Mouse (Mus musculus) embryonic facial prominence, embryonic 11.5 days (tissue): ENCODE results near the gene Tnfrsf11a. TPM values are rescaled to one million over a fixed set of nuclear protein-coding genes. Genes with fewer than 3 reads are reported as not detected.
A peak's percentile ranks its signal among the peaks of the same experiment; 100 is the strongest.

ENCODE experiments used
- ATAC-seq: fragments of 200-750 bp; cut with Nextera tagmentation; replicated peaks from 2 replicates; pipeline ENCODE4 v1.8.0; 2017; ENCODE audit warnings: low read depth; ENCODE audit not compliant: insufficient number of reproducible peaks, low FRiP score, low TSS enrichment
- DNase-seq: peaks from one replicate; pipeline ENCODE4 v3.0.0-alpha.2; 2015; ENCODE audit warnings: low spot score
- H3K27ac ChIP-seq: fragments of 300-500 bp; sonication (generic); replicated peaks from 2 replicates; pipeline ENCODE4 v1.5.1; 2014; ENCODE audit warnings: mild to moderate bottlenecking, low read depth, low read length, control low read depth
- H3K27me3 ChIP-seq: fragments of 300-500 bp; sonication (generic); 2 replicates; pipeline ENCODE4 v1.6.1; 2014; ENCODE audit warnings: mild to moderate bottlenecking, low read length, moderate library complexity, mixed read lengths; ENCODE audit not compliant: control insufficient read depth, insufficient read depth
- H3K36me3 ChIP-seq: fragments of 300-500 bp; sonication (generic); replicated peaks from 2 replicates; pipeline ENCODE4 v1.6.1; 2014; ENCODE audit warnings: low read depth, mild to moderate bottlenecking, low read length, moderate library complexity, mixed read lengths; ENCODE audit not compliant: control insufficient read depth, insufficient read depth
- H3K4me1 ChIP-seq: fragments of 300-500 bp; sonication (generic); 2 replicates; pipeline ENCODE4 v1.6.1; 2014; ENCODE audit warnings: low read length, mixed read lengths; ENCODE audit not compliant: control insufficient read depth, insufficient read depth
- H3K4me2 ChIP-seq: fragments of 300-500 bp; sonication (generic); 2 replicates; pipeline ENCODE4 v1.6.1; 2014; ENCODE audit warnings: low read depth, mild to moderate bottlenecking, control low read depth, low read length, moderate library complexity
- H3K4me3 ChIP-seq: fragments of 300-500 bp; sonication (generic); 2 replicates; pipeline ENCODE4 v1.5.1; 2014; ENCODE audit warnings: low read depth, low read length, control low read depth
- H3K9ac ChIP-seq: fragments of 300-500 bp; sonication (generic); replicated peaks from 2 replicates; pipeline ENCODE4 v1.6.1; 2014; ENCODE audit warnings: mild to moderate bottlenecking, control low read depth, low read length
- H3K9me3 ChIP-seq: fragments of 300-500 bp; sonication (generic); replicated peaks from 2 replicates; pipeline ENCODE4 v1.6.1; 2016; ENCODE audit warnings: mild to moderate bottlenecking, low read length, inconsistent platforms, mixed read lengths; ENCODE audit not compliant: control insufficient read depth
- WGBS: fragments of 180-500 bp; shearing (Covaris S2); extraction: QIAGEN DNeasy Blood & Tissue Kit; methylation state at CpG from one replicate; pipeline ENCODE4 v1.1.7; 2014; 5-methylcytosine and 5-hydroxymethylcytosine counted together
- polyA plus RNA-seq: library from polyadenylated mRNA; unstranded; fragments of >200 nt; fragmentation: Nextera tagmentation; extraction: Ambion mirVana; gene quantifications from 2 replicates; pipeline ENCODE4 v1.2.1, GENCODE M21; 2014

Gene Tnfrsf11a
- polyA plus RNA-seq, 1 experiment from 2014 or later = 0.46 TPM

- no peaks in the 10 kb centered on the region; the same call in 1 of the 2 replicates for H3K4me1 ChIP-seq
- no peaks in the 10 kb centered on the region for H3K36me3 ChIP-seq
- H3K4me3 ChIP-seq = no peak overlapping the region
- ATAC-seq (no peak), DNase-seq (no peak)
- H3K27me3 ChIP-seq = no peaks in the 10 kb centered on the region
- 95% methylated on average over 4 of the region's 4 CpGs for WGBS
- H3K4me2 ChIP-seq = no peak overlapping the region
- H3K9ac ChIP-seq = no peak overlapping the region
- H3K27ac ChIP-seq = no peak overlapping the region
- H3K9me3 ChIP-seq = no peaks in the 10 kb centered on the region
Measured at GRCm38 (mm10) chr1:105824356-105824755, 43.8 kb downstream of the Tnfrsf11a start.

- H3K9ac ChIP-seq = no peak overlapping the region
- DNase-seq = no peak
- no peaks in the 10 kb centered on the region for H3K36me3 ChIP-seq
- no peak overlapping the region for H3K4me3 ChIP-seq
- no peaks in the 10 kb centered on the region for H3K9me3 ChIP-seq
- no peak for ATAC-seq
- 75% methylated on average over 4 of the region's 4 CpGs for WGBS
- H3K27ac ChIP-seq = no peak overlapping the region
- no peaks in the 10 kb centered on the region for H3K4me1 ChIP-seq
- no peak overlapping the region for H3K4me2 ChIP-seq
- no peaks in the 10 kb centered on the region for H3K27me3 ChIP-seq
Measured at GRCm38 (mm10) chr1:105824980-105825379, 44.5 kb downstream of the Tnfrsf11a start.

- H3K27me3 ChIP-seq = no peaks in the 10 kb centered on the region
- no peaks in the 10 kb centered on the region for H3K9me3 ChIP-seq
- WGBS = 90% methylated on average over 7 of the region's 7 CpGs
- H3K4me3 ChIP-seq = no peak overlapping the region
- H3K9ac ChIP-seq = no peak overlapping the region
- H3K4me1 ChIP-seq = no peaks in the 10 kb centered on the region
- no peak for DNase-seq
- H3K4me2 ChIP-seq = no peak overlapping the region
- no peaks in the 10 kb centered on the region for H3K36me3 ChIP-seq
- H3K27ac ChIP-seq = no peak overlapping the region
- ATAC-seq = no peak
Measured at GRCm38 (mm10) chr1:105827374-105827773, 46.9 kb downstream of the Tnfrsf11a start.

GRCm38 (mm10) chr1:105827786-105828345, 47.3 kb downstream of the Tnfrsf11a start:
- no peaks in the 10 kb centered on the region for H3K4me1 ChIP-seq
- no peak overlapping the region for H3K4me2 ChIP-seq
- no peaks in the 10 kb centered on the region for H3K9me3 ChIP-seq
- H3K36me3 ChIP-seq = no peaks in the 10 kb centered on the region
- no peaks in the 10 kb centered on the region for H3K27me3 ChIP-seq
- DNase-seq (no peak), ATAC-seq (no peak)
- no peak overlapping the region for H3K9ac ChIP-seq
- H3K4me3 ChIP-seq = no peak overlapping the region
- WGBS = 91% methylated on average over 8 of the region's 8 CpGs
- no peak overlapping the region for H3K27ac ChIP-seq

- H3K9ac ChIP-seq = no peak overlapping the region
- H3K9me3 ChIP-seq = no peaks in the 10 kb centered on the region
- no peak overlapping the region for H3K27ac ChIP-seq
- no peak overlapping the region for H3K4me3 ChIP-seq
- H3K4me2 ChIP-seq = no peak overlapping the region
- H3K4me1 ChIP-seq = no peaks in the 10 kb centered on the region
- 71% methylated on average over 5 of the region's 5 CpGs for WGBS
- no peaks in the 10 kb centered on the region for H3K27me3 ChIP-seq
- no peak for DNase-seq
- H3K36me3 ChIP-seq = no peaks in the 10 kb centered on the region
- ATAC-seq = no peak
Measured at GRCm38 (mm10) chr1:105829171-105829570, 48.7 kb downstream of the Tnfrsf11a start.

- Histone ChIP-seq H3K36me3 (no peaks in the 10 kb centered on the region), H3K4me2 (no peak overlapping the region), H3K4me3 (no peak overlapping the region), H3K9me3 (no peaks in the 10 kb centered on the region), H3K27me3 (no peaks in the 10 kb centered on the region), H3K4me1 (no peaks in the 10 kb centered on the region), H3K27ac (no peak overlapping the region), H3K9ac (no peak overlapping the region)
- ATAC-seq = no peak
- WGBS = 82% methylated on average over 1 of the region's 1 CpGs
- no peak for DNase-seq
Measured at GRCm38 (mm10) chr1:105832784-105833183, 52.3 kb downstream of the Tnfrsf11a start.

GRCm38 (mm10) chr1:105842950-105843349, 62.4 kb downstream of the Tnfrsf11a start:
- Histone ChIP-seq H3K27ac (no peak overlapping the region), H3K9me3 (no peaks in the 10 kb centered on the region), H3K4me2 (no peak overlapping the region), H3K27me3 (peaks cover 11% of the 10 kb centered on the region), H3K4me1 (peaks cover 3% of the 10 kb centered on the region; the same call in 1 of the 2 replicates), H3K36me3 (no peaks in the 10 kb centered on the region), H3K4me3 (no peak overlapping the region), H3K9ac (no peak overlapping the region)
- DNase-seq = no peak
- 17% methylated on average over 9 of the region's 10 CpGs for WGBS
- ATAC-seq = no peak

GRCm38 (mm10) chr1:105843386-105843785, 62.9 kb downstream of the Tnfrsf11a start:
- Histone ChIP-seq H3K9ac (no peak overlapping the region), H3K4me3 (no peak overlapping the region), H3K27me3 (peaks cover 11% of the 10 kb centered on the region), H3K4me1 (peaks cover 3% of the 10 kb centered on the region; the same call in 1 of the 2 replicates), H3K36me3 (no peaks in the 10 kb centered on the region), H3K9me3 (no peaks in the 10 kb centered on the region), H3K27ac (no peak overlapping the region), H3K4me2 (0 out of 2 replicates have a peak overlapping the region, but pooled peaks have one; percentile 21)
- no peak for ATAC-seq
- DNase-seq = peak; percentile 44
- WGBS = 2% methylated on average over 12 of the region's 12 CpGs
